ENCODE assay signal across 7 mouse cellular contexts in the genomic region with DNA sequence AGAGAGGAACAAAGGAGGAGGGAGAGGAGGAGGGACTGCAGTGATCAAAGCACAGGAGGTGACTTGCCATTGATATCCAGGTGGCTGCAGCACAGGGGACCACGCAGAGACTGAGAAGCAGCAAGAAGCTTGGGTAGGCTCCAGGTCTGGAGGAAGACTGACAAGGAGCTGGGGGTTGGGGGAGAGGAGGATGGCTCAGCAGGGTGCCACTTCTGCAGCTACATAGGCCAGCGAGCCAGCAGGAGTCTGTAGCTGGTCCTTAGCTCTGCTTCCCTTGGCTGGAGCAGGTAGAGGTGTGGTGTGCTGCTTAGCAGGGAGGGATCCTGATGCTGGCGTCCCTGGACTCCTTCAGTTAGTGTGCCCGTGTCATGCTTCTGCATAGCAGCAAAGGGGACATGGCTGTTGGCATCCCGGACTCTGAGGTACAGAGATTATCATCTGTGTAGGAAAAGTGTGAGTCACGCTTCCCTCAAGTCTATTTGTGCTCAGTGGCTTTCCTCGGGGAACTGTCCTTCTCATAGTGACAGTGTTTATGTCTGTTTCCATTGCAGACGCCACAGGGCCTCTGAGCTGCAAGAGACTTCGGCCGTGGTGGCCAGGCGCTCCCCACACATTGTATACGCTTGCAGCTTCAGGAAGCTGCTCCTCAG. TPM values are rescaled to one million over a fixed set of nuclear protein-coding genes. Genes with fewer than 3 reads are reported as not detected.
DNase-seq lines count a peak whose midpoint lies in the region; ATAC-seq lines count a peak whose summit lies in the region.

No protein-coding gene starts in this region.

- H3K4me1 ChIP-seq in midbrain, embryonic 11.5 days (ENCODE audit: control insufficient read depth, insufficient read depth, low read length), result peaks cover 14% of the 10 kb centered on the region

- WGBS in midbrain, embryonic 11.5 days, result 61% methylated on average over 12 of the region's 12 CpGs

- DNase-seq in cerebellum, adult 11-12 months, result peak; percentile 82
- peak; percentile 65 to 66 for DNase-seq in cerebellum, postnatal 14 days
- peak; percentile 60 to 75 for DNase-seq in left cerebral cortex, adult 18-20 months (ENCODE audit: low spot score in 2 of 2)
- DNase-seq in midbrain, embryonic 11.5 days (ENCODE audit: low spot score, missing footprints), result no peak
- no peak for DNase-seq in ovary, adult 18-20 months (ENCODE audit: low spot score)
- DNase-seq in kidney, postnatal 25 days, result no peak

- no peaks in the 10 kb centered on the region for H3K36me3 ChIP-seq in midbrain, embryonic 11.5 days (ENCODE audit: control insufficient read depth, insufficient read depth, low read length)

- peak overlapping the region; percentile 20; the same call in 1 of the 2 replicates for H3K27ac ChIP-seq in midbrain, embryonic 11.5 days (ENCODE audit: low read depth, low read length)

- no peak overlapping the region for H3K4me2 ChIP-seq in midbrain, embryonic 11.5 days

- no peak overlapping the region for H3K4me3 ChIP-seq in midbrain, embryonic 11.5 days (ENCODE audit: low read depth, low read length)

- no peaks in the 10 kb centered on the region for H3K9me3 ChIP-seq in midbrain, embryonic 11.5 days (ENCODE audit: control insufficient read depth, low read length)

- no peaks in the 10 kb centered on the region for H3K27me3 ChIP-seq in midbrain, embryonic 11.5 days (ENCODE audit: control insufficient read depth, insufficient read depth, low read length)

- ATAC-seq in midbrain, embryonic 11.5 days (ENCODE audit: low FRiP score), result peak; percentile 30; the same call in 1 of the 2 replicates
- ATAC-seq in erythroid progenitor cell, adult 5-6 weeks (replicated peaks; ENCODE audit: low FRiP score, poor library complexity, severe bottlenecking), result no peak

- H3K9ac ChIP-seq in midbrain, embryonic 11.5 days (ENCODE audit: low read length), result peak overlapping the region; percentile 12; the same call in 1 of the 2 replicates

RNA-seq across cellular contexts. Expression of a gene that starts 30.8 kb away (rescaled TPM):
- 100 to 1,000 TPM; 247 to 294 TPM for total RNA-seq in left cerebral cortex, adult 18-20 months (2021)
- 12.4 and 13.5 TPM in 2 replicates for polyA plus RNA-seq in midbrain, embryonic 11.5 days (2014; fragmentation: Nextera tagmentation; extraction: Ambion mirVana)
- total RNA-seq in erythroid progenitor cell, adult 5-6 weeks (2015; ENCODE audit: low replicate concordance), result 4.7 and 5.0 TPM in 2 replicates
- 1.9 and 7.3 TPM in 2 replicates for total RNA-seq in erythroid progenitor cell, adult 5-6 weeks (2017; ENCODE audit: low replicate concordance)

RNA-seq across cellular contexts. Expression of a gene that starts 32.5 kb away (rescaled TPM):
- under 1 TPM in 1 of 2 experiments, not detected in 1; 0.63 TPM for total RNA-seq in left cerebral cortex, adult 18-20 months (2021)
- 2.4 and 3.4 TPM in 2 replicates for polyA plus RNA-seq in midbrain, embryonic 11.5 days (2014; fragmentation: Nextera tagmentation; extraction: Ambion mirVana)
- total RNA-seq in erythroid progenitor cell, adult 5-6 weeks (2015; ENCODE audit: low replicate concordance), result not detected in 2 replicates
- not detected in 2 replicates for total RNA-seq in erythroid progenitor cell, adult 5-6 weeks (2017; ENCODE audit: low replicate concordance)

RNA-seq across cellular contexts. Expression of a gene that starts 43.5 kb away (rescaled TPM):
- total RNA-seq in left cerebral cortex, adult 18-20 months (2021), result 10 to 100 TPM; 37.3 to 37.9 TPM
- 24.2 and 25.9 TPM in 2 replicates for polyA plus RNA-seq in midbrain, embryonic 11.5 days (2014; fragmentation: Nextera tagmentation; extraction: Ambion mirVana)
- 6.8 and 8.0 TPM in 2 replicates for total RNA-seq in erythroid progenitor cell, adult 5-6 weeks (2015; ENCODE audit: low replicate concordance)
- total RNA-seq in erythroid progenitor cell, adult 5-6 weeks (2017; ENCODE audit: low replicate concordance), result 9.2 and 9.6 TPM in 2 replicates

Comparison
In these comparisons a context has a peak if more than half of its experiments do, and no peak if none do; other contexts are left out.
1. DNase-seq: peak in cerebellum, adult 11-12 months (single experiment), cerebellum, postnatal 14 days (2 of 2) and left cerebral cortex, adult 18-20 months (2 of 2); none in midbrain, embryonic 11.5 days (single experiment), ovary, adult 18-20 months (single experiment) and kidney, postnatal 25 days (0 of 2).
2. RNA of a gene that starts 30.8 kb away (total RNA-seq): 247 to 294 TPM in left cerebral cortex, adult 18-20 months; 1.9 to 7.3 TPM in erythroid progenitor cell, adult 5-6 weeks; every median in the first group is over 10 times any median in the second.